ENCODE assay signal across 30 mouse cellular contexts in the genomic region with DNA sequence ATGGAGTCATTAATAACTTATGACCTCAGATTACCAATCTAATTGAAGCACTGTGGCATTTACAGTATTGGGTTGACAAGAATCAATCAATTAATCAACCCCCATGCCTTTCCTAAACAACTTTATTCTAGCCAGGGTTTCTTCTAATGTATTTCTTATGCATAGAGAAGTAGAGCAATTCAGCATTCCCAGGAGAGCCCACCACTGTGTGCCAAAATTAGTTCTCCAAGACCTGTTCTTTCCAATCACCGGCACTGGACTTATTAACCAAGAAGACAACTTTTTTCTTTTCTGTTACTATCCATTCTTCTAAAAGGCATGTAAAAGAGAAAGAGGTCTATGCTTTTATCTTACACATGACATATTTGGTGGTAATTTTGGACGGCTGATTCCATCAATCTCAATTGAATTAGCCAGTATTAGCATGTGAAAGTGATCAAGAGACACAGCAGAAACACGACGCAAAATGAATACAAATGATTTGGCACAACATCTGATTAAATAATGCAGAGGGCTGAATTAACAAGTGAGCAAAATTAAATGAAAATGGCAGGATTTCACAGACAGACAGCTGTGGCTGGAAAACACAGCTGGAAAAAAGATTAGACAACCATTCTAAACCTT.
A peak's percentile ranks its signal among the peaks of the same experiment; 100 is the strongest.
DNase-seq lines count a peak whose midpoint lies in the region; ATAC-seq lines count a peak whose summit lies in the region.
"Had no signal": no experiment of that assay in that cellular context is flagged by ENCODE, and none has a peak within 500 bp of the region (broad histone marks: within the 10 kb centered on the region; RNA-seq: fewer than 3 reads in every experiment).

No protein-coding gene starts in this region.

- peak; percentile 87 for ATAC-seq in forebrain, embryonic 14.5 days
- ATAC-seq in midbrain, embryonic 14.5 days (ENCODE audit: low FRiP score, low TSS enrichment) = no peak
- no peak for ATAC-seq in midbrain, embryonic 11.5 days (ENCODE audit: low FRiP score)
- peak; percentile 89 for ATAC-seq in forebrain, embryonic 16.5 days
- peak; percentile 58; the same call in 1 of the 2 replicates for ATAC-seq in hindbrain, embryonic 16.5 days
- ATAC-seq: intestine, embryonic 15.5 days had no signal

- H3K27ac ChIP-seq in forebrain, embryonic 14.5 days (ENCODE audit: low read depth, low read length) = no peak overlapping the region
- no peak overlapping the region for H3K27ac ChIP-seq in forebrain, embryonic 10.5 days
- H3K27ac ChIP-seq in midbrain, embryonic 14.5 days (replicated peaks; ENCODE audit: low read depth, low read length) = no peak overlapping the region
- no peak overlapping the region for H3K27ac ChIP-seq in midbrain, embryonic 11.5 days (ENCODE audit: low read depth, low read length)
- H3K27ac ChIP-seq in forebrain, embryonic 16.5 days (ENCODE audit: low read length) = no peak overlapping the region
- no peak overlapping the region for H3K27ac ChIP-seq in hindbrain, embryonic 16.5 days (ENCODE audit: low read depth, low read length)
- H3K27ac ChIP-seq: embryonic facial prominence, embryonic 15.5 days; gastrocnemius, adult 2 months; heart, adult 2 months; heart, embryonic 13.5 days; intestine, embryonic 15.5 days; kidney, postnatal 0 days; limb, embryonic 13.5 days; lung, embryonic 15.5 days; midbrain, embryonic 12.5 days; stomach, postnatal 0 days had no signal

- DNase-seq in forebrain, embryonic 14.5 days (ENCODE audit: low spot score) = peak; percentile 87
- DNase-seq in forebrain, embryonic 10.5 days (ENCODE audit: extremely low spot score, low spot score) = no peak
- peak; percentile 58 for DNase-seq in midbrain, embryonic 14.5 days
- no peak for DNase-seq in midbrain, embryonic 11.5 days (ENCODE audit: low spot score, missing footprints)
- DNase-seq in gastrocnemius, postnatal 4 days (ENCODE audit: low spot score in 2 of 2) = no peak
- no peak for DNase-seq in gastrocnemius, adult 18-20 months (ENCODE audit: low spot score)
- DNase-seq: adrenal gland, postnatal 25 days; cerebellum, adult 18-20 months; cerebellum, postnatal 10 days; gastrocnemius, adult 2 months; gastrocnemius, postnatal 36 days; heart, adult 2 months; heart, postnatal 10 days; kidney, adult 8-10 months; kidney, postnatal 4 days; right cerebral cortex, postnatal 4 days; thymus, adult 18-20 months; thymus, postnatal 25 days had no signal

- H3K4me3 ChIP-seq in forebrain, embryonic 14.5 days (ENCODE audit: low read depth, low read length) = no peak overlapping the region
- H3K4me3 ChIP-seq in forebrain, embryonic 10.5 days = no peak overlapping the region
- no peak overlapping the region for H3K4me3 ChIP-seq in midbrain, embryonic 14.5 days (replicated peaks; ENCODE audit: low read depth, low read length)
- no peak overlapping the region for H3K4me3 ChIP-seq in midbrain, embryonic 11.5 days (ENCODE audit: low read depth, low read length)
- H3K4me3 ChIP-seq in forebrain, embryonic 16.5 days (replicated peaks; ENCODE audit: low read length) = no peak overlapping the region
- no peak overlapping the region for H3K4me3 ChIP-seq in hindbrain, embryonic 16.5 days (ENCODE audit: low read length)
- H3K4me3 ChIP-seq: embryonic facial prominence, embryonic 15.5 days; gastrocnemius, adult 2 months; heart, adult 2 months; heart, embryonic 13.5 days; intestine, embryonic 15.5 days; limb, embryonic 13.5 days; lung, embryonic 15.5 days; midbrain, embryonic 12.5 days; myocyte had no signal

- no peaks in the 10 kb centered on the region for H3K27me3 ChIP-seq in forebrain, embryonic 14.5 days (replicated peaks; ENCODE audit: control insufficient read depth, insufficient read depth, low read length)
- H3K27me3 ChIP-seq in forebrain, embryonic 10.5 days (ENCODE audit: poor library complexity, severe bottlenecking) = no peaks in the 10 kb centered on the region
- H3K27me3 ChIP-seq in midbrain, embryonic 14.5 days (ENCODE audit: control insufficient read depth, insufficient read depth, low read length) = no peaks in the 10 kb centered on the region
- H3K27me3 ChIP-seq in midbrain, embryonic 11.5 days (ENCODE audit: control insufficient read depth, insufficient read depth, low read length) = no peaks in the 10 kb centered on the region
- no peaks in the 10 kb centered on the region for H3K27me3 ChIP-seq in forebrain, embryonic 16.5 days (replicated peaks; ENCODE audit: control insufficient read depth, insufficient read depth, low read length)
- no peaks in the 10 kb centered on the region for H3K27me3 ChIP-seq in hindbrain, embryonic 16.5 days (replicated peaks; ENCODE audit: control insufficient read depth, insufficient read depth, low read length)
- H3K27me3 ChIP-seq: embryonic facial prominence, embryonic 15.5 days; heart, embryonic 13.5 days; intestine, embryonic 15.5 days; limb, embryonic 13.5 days; lung, embryonic 15.5 days; midbrain, embryonic 12.5 days had no signal

- H3K4me1 ChIP-seq in forebrain, embryonic 14.5 days (ENCODE audit: control insufficient read depth, insufficient read depth, low read length) = peaks cover 3% of the 10 kb centered on the region
- no peaks in the 10 kb centered on the region for H3K4me1 ChIP-seq in forebrain, embryonic 10.5 days
- 0 out of 2 replicates have a peak, but pooled peaks cover 2% of the 10 kb centered on the region for H3K4me1 ChIP-seq in midbrain, embryonic 14.5 days (ENCODE audit: control insufficient read depth, insufficient read depth, low read length)
- H3K4me1 ChIP-seq in midbrain, embryonic 11.5 days (ENCODE audit: control insufficient read depth, insufficient read depth, low read length) = no peaks in the 10 kb centered on the region
- H3K4me1 ChIP-seq in forebrain, embryonic 16.5 days (replicated peaks; ENCODE audit: control insufficient read depth, insufficient read depth, low read length) = peaks cover 6% of the 10 kb centered on the region
- H3K4me1 ChIP-seq in hindbrain, embryonic 16.5 days (ENCODE audit: control insufficient read depth, insufficient read depth, low read depth, low read length) = no peaks in the 10 kb centered on the region; the same call in 1 of the 2 replicates
- H3K4me1 ChIP-seq: embryonic facial prominence, embryonic 15.5 days; heart, embryonic 13.5 days; intestine, embryonic 15.5 days; limb, embryonic 13.5 days; lung, embryonic 15.5 days; midbrain, embryonic 12.5 days had no signal

- H3K9me3 ChIP-seq in forebrain, embryonic 14.5 days (replicated peaks; ENCODE audit: control insufficient read depth, low read length) = no peaks in the 10 kb centered on the region
- H3K9me3 ChIP-seq in forebrain, embryonic 10.5 days = no peaks in the 10 kb centered on the region
- H3K9me3 ChIP-seq in midbrain, embryonic 14.5 days (ENCODE audit: control insufficient read depth, low read length) = no peaks in the 10 kb centered on the region
- no peaks in the 10 kb centered on the region for H3K9me3 ChIP-seq in midbrain, embryonic 11.5 days (ENCODE audit: control insufficient read depth, low read length)
- no peaks in the 10 kb centered on the region for H3K9me3 ChIP-seq in forebrain, embryonic 16.5 days (ENCODE audit: control insufficient read depth, low read length)
- no peaks in the 10 kb centered on the region for H3K9me3 ChIP-seq in hindbrain, embryonic 16.5 days (ENCODE audit: control insufficient read depth, low read length)
- H3K9me3 ChIP-seq: embryonic facial prominence, embryonic 15.5 days; heart, embryonic 13.5 days; intestine, embryonic 15.5 days; limb, embryonic 13.5 days; lung, embryonic 15.5 days; midbrain, embryonic 12.5 days had no signal

- no peak overlapping the region for H3K4me2 ChIP-seq in forebrain, embryonic 14.5 days (ENCODE audit: low read length)
- no peak overlapping the region for H3K4me2 ChIP-seq in midbrain, embryonic 14.5 days (ENCODE audit: low read length)
- no peak overlapping the region for H3K4me2 ChIP-seq in midbrain, embryonic 11.5 days
- H3K4me2 ChIP-seq in forebrain, embryonic 16.5 days (ENCODE audit: low read length) = no peak overlapping the region; the same call in 1 of the 2 replicates
- H3K4me2 ChIP-seq in hindbrain, embryonic 16.5 days (ENCODE audit: low read length) = no peak overlapping the region; the same call in 1 of the 2 replicates
- H3K4me2 ChIP-seq: embryonic facial prominence, embryonic 15.5 days; heart, embryonic 13.5 days; intestine, embryonic 15.5 days; limb, embryonic 13.5 days; liver, embryonic 11.5 days; lung, embryonic 15.5 days; midbrain, embryonic 12.5 days had no signal

- no peak overlapping the region for H3K9ac ChIP-seq in forebrain, embryonic 14.5 days (ENCODE audit: low read length)
- no peak overlapping the region for H3K9ac ChIP-seq in midbrain, embryonic 14.5 days (replicated peaks; ENCODE audit: low read length)
- no peak overlapping the region for H3K9ac ChIP-seq in midbrain, embryonic 11.5 days (ENCODE audit: low read length)
- no peak overlapping the region for H3K9ac ChIP-seq in forebrain, embryonic 16.5 days (replicated peaks; ENCODE audit: low read depth, low read length)
- H3K9ac ChIP-seq in hindbrain, embryonic 16.5 days (ENCODE audit: low read depth, low read length) = no peak overlapping the region
- H3K9ac ChIP-seq: embryonic facial prominence, embryonic 15.5 days; heart, embryonic 13.5 days; intestine, embryonic 15.5 days; limb, embryonic 13.5 days; lung, embryonic 15.5 days; midbrain, embryonic 12.5 days had no signal

- H3K36me3 ChIP-seq in forebrain, embryonic 14.5 days (ENCODE audit: control insufficient read depth, insufficient read depth, low read length) = no peaks in the 10 kb centered on the region
- H3K36me3 ChIP-seq in forebrain, embryonic 10.5 days (replicated peaks) = no peaks in the 10 kb centered on the region
- H3K36me3 ChIP-seq in midbrain, embryonic 14.5 days (ENCODE audit: control insufficient read depth, insufficient read depth, low read length) = no peaks in the 10 kb centered on the region
- H3K36me3 ChIP-seq in midbrain, embryonic 11.5 days (ENCODE audit: control insufficient read depth, insufficient read depth, low read length) = no peaks in the 10 kb centered on the region
- H3K36me3 ChIP-seq in forebrain, embryonic 16.5 days (ENCODE audit: control insufficient read depth, insufficient read depth) = no peaks in the 10 kb centered on the region
- no peaks in the 10 kb centered on the region for H3K36me3 ChIP-seq in hindbrain, embryonic 16.5 days (ENCODE audit: control insufficient read depth, insufficient read depth, low read length)
- H3K36me3 ChIP-seq: embryonic facial prominence, embryonic 15.5 days; heart, embryonic 13.5 days; intestine, embryonic 15.5 days; limb, embryonic 13.5 days; lung, embryonic 15.5 days; midbrain, embryonic 12.5 days had no signal

- 10% methylated on average over 4 of the region's 4 CpGs for WGBS in forebrain, embryonic 14.5 days
- WGBS in forebrain, embryonic 10.5 days = 85% methylated on average over 4 of the region's 4 CpGs
- 36% methylated on average over 4 of the region's 4 CpGs for WGBS in midbrain, embryonic 14.5 days
- WGBS in midbrain, embryonic 11.5 days = 71% methylated on average over 4 of the region's 4 CpGs
- 10% methylated on average over 4 of the region's 4 CpGs for WGBS in forebrain, embryonic 16.5 days
- 36% methylated on average over 4 of the region's 4 CpGs for WGBS in hindbrain, embryonic 16.5 days

Comparison
In these comparisons a context has a peak if more than half of its experiments do, and no peak if none do; other contexts are left out.
1. DNase-seq: peak in forebrain, embryonic 14.5 days (single experiment) and midbrain, embryonic 14.5 days (single experiment); none in forebrain, embryonic 10.5 days (single experiment), midbrain, embryonic 11.5 days (single experiment), gastrocnemius, postnatal 4 days (0 of 2) and gastrocnemius, adult 18-20 months (single experiment).
2. ATAC-seq: peak in forebrain, embryonic 14.5 days (single experiment), forebrain, embryonic 16.5 days (single experiment) and hindbrain, embryonic 16.5 days (single experiment); none in midbrain, embryonic 14.5 days (single experiment) and midbrain, embryonic 11.5 days (single experiment).